Mouse (Mus musculus): ENCODE results near the gene Dcun1d1. TPM values are rescaled to one million over a fixed set of nuclear protein-coding genes. Genes with fewer than 3 reads are reported as not detected.

Dcun1d1 gene
- polyA plus RNA-seq, 1 experiment: 40.0 TPM

- Histone ChIP-seq H3K27me3 (ENCODE audit: control insufficient read depth, insufficient read depth, low read length) (no peaks in the 10 kb centered on the region), H3K4me3 (replicated peaks; ENCODE audit: insufficient read depth, low read depth, low read length) (no peak overlapping the region), H3K27ac (ENCODE audit: insufficient read depth, low read length) (no peak overlapping the region), H3K4me1 (ENCODE audit: control insufficient read depth, insufficient read depth, low read length) (no peaks in the 10 kb centered on the region)
- DNase-seq: no peak
- 89% methylated on average over 4 of the region's 4 CpGs for WGBS
- TF ChIP-seq POLR2A (IDR thresholded peaks at IDR 0.05; ENCODE audit: borderline replicate concordance, insufficient read depth, low read length) (no peak), CTCF (IDR thresholded peaks at IDR 0.05; ENCODE audit: borderline replicate concordance, insufficient read depth, low read depth, low read length) (no peak)
Measured at GRCm38 (mm10) chr3:35964928-35965327, 27.7 kb upstream of the Dcun1d1 start.

GRCm38 (mm10) chr3:35963921-35964320 is 26.7 kb upstream of the Dcun1d1 start:
- DNase-seq: no peak
- Histone ChIP-seq H3K4me1 (ENCODE audit: control insufficient read depth, insufficient read depth, low read length) (no peaks in the 10 kb centered on the region), H3K27me3 (ENCODE audit: control insufficient read depth, insufficient read depth, low read length) (no peaks in the 10 kb centered on the region), H3K4me3 (replicated peaks; ENCODE audit: insufficient read depth, low read depth, low read length) (no peak overlapping the region), H3K27ac (ENCODE audit: insufficient read depth, low read length) (no peak overlapping the region)
- no peak for TF ChIP-seq CTCF (IDR thresholded peaks at IDR 0.05; ENCODE audit: borderline replicate concordance, insufficient read depth, low read depth, low read length)
- no peak for TF ChIP-seq POLR2A (IDR thresholded peaks at IDR 0.05; ENCODE audit: borderline replicate concordance, insufficient read depth, low read length)
- 92% methylated on average over 5 of the region's 5 CpGs for WGBS

DNA sequence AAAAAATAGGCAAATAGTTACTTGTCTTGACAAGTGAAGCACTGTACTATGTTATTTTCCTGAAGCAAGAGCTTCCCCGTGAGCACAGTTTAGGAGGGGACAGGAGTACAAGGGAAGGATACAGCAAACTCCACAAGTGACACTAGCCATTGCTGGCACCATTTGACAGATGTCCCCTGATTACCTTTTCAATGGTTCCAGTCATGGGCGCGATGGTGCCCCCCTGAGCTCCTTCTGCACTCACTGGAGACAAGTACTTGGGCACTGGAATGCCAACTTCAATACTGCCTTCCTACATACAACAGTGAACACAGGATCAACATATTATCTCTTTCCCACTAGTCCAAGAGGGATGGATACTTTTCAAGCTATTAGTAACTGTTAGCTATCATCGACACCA is 26.2 kb upstream of the Dcun1d1 start:
- 92% methylated on average over 4 of the region's 4 CpGs for WGBS
- no peaks in the 10 kb centered on the region for H3K4me1 ChIP-seq (ENCODE audit: control insufficient read depth, insufficient read depth, low read length)
- no peak overlapping the region for H3K4me3 ChIP-seq (replicated peaks; ENCODE audit: insufficient read depth, low read depth, low read length)
- H3K27ac ChIP-seq (ENCODE audit: insufficient read depth, low read length): no peak overlapping the region
- TF ChIP-seq POLR2A (IDR thresholded peaks at IDR 0.05; ENCODE audit: borderline replicate concordance, insufficient read depth, low read length) (no peak), CTCF (IDR thresholded peaks at IDR 0.05; ENCODE audit: borderline replicate concordance, insufficient read depth, low read depth, low read length) (no peak)
- DNase-seq: no peak
- no peaks in the 10 kb centered on the region for H3K27me3 ChIP-seq (ENCODE audit: control insufficient read depth, insufficient read depth, low read length)

DNA sequence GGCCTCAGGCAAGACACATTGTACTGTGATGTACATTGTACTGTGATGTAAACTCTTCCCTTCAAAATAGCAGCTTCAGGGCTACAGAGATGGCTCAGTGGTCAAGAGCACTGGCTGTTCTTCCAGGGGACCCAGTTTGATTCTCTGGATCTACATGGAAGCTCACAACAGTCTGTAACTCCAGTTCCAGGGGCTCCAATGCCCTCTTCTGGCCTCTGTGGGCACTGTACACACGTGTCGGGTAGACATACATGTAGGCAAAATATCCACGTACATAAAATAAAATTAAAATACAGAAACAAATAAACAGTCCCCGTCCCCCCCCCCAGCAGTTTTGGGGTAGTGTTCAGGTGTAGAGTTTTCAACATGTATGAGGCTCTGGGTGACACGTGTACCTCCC is 25.7 kb upstream of the Dcun1d1 start:
- 91% methylated on average over 5 of the region's 5 CpGs for WGBS
- Histone ChIP-seq H3K27me3 (ENCODE audit: control insufficient read depth, insufficient read depth, low read length) (no peaks in the 10 kb centered on the region), H3K4me1 (ENCODE audit: control insufficient read depth, insufficient read depth, low read length) (no peaks in the 10 kb centered on the region), H3K4me3 (replicated peaks; ENCODE audit: insufficient read depth, low read depth, low read length) (no peak overlapping the region), H3K27ac (ENCODE audit: insufficient read depth, low read length) (no peak overlapping the region)
- no peak for DNase-seq
- TF ChIP-seq POLR2A (IDR thresholded peaks at IDR 0.05; ENCODE audit: borderline replicate concordance, insufficient read depth, low read length) (no peak), CTCF (IDR thresholded peaks at IDR 0.05; ENCODE audit: borderline replicate concordance, insufficient read depth, low read depth, low read length) (no peak; the same call in 1 of the 2 replicates)

GRCm38 (mm10) chr3:35957230-35957629 is 20.0 kb upstream of the Dcun1d1 start:
- H3K27ac ChIP-seq (ENCODE audit: insufficient read depth, low read length): no peak overlapping the region
- H3K27me3 ChIP-seq (ENCODE audit: control insufficient read depth, insufficient read depth, low read length): no peaks in the 10 kb centered on the region
- TF ChIP-seq CTCF (IDR thresholded peaks at IDR 0.05; ENCODE audit: borderline replicate concordance, insufficient read depth, low read depth, low read length): no peak
- no peak for TF ChIP-seq POLR2A (IDR thresholded peaks at IDR 0.05; ENCODE audit: borderline replicate concordance, insufficient read depth, low read length)
- WGBS: 98% methylated on average over 3 of the region's 3 CpGs
- H3K4me1 ChIP-seq (ENCODE audit: control insufficient read depth, insufficient read depth, low read length): no peaks in the 10 kb centered on the region
- no peak overlapping the region for H3K4me3 ChIP-seq (replicated peaks; ENCODE audit: insufficient read depth, low read depth, low read length)
- no peak for DNase-seq

GRCm38 (mm10) chr3:35954901-35955575 is 17.8 kb upstream of the Dcun1d1 start:
- H3K27me3 ChIP-seq (ENCODE audit: control insufficient read depth, insufficient read depth, low read length): no peaks in the 10 kb centered on the region
- H3K4me3 ChIP-seq (replicated peaks; ENCODE audit: insufficient read depth, low read depth, low read length): no peak overlapping the region
- WGBS: 87% methylated on average over 11 of the region's 11 CpGs
- TF ChIP-seq POLR2A (IDR thresholded peaks at IDR 0.05; ENCODE audit: borderline replicate concordance, insufficient read depth, low read length) (no peak), CTCF (IDR thresholded peaks at IDR 0.05; ENCODE audit: borderline replicate concordance, insufficient read depth, low read depth, low read length) (no peak)
- DNase-seq: peak in 1 of 2 experiments; percentile 3
- no peak overlapping the region for H3K27ac ChIP-seq (ENCODE audit: insufficient read depth, low read length)
- H3K4me1 ChIP-seq (ENCODE audit: control insufficient read depth, insufficient read depth, low read length): no peaks in the 10 kb centered on the region

- Histone ChIP-seq H3K4me1 (ENCODE audit: control insufficient read depth, insufficient read depth, low read length) (no peaks in the 10 kb centered on the region), H3K27ac (ENCODE audit: insufficient read depth, low read length) (no peak overlapping the region), H3K4me3 (replicated peaks; ENCODE audit: insufficient read depth, low read depth, low read length) (no peak overlapping the region), H3K27me3 (ENCODE audit: control insufficient read depth, insufficient read depth, low read length) (no peaks in the 10 kb centered on the region)
- DNase-seq: peak in 1 of 2 experiments; percentile 2
- WGBS: 93% methylated on average over 6 of the region's 6 CpGs
- no peak for TF ChIP-seq CTCF (IDR thresholded peaks at IDR 0.05; ENCODE audit: borderline replicate concordance, insufficient read depth, low read depth, low read length)
- TF ChIP-seq POLR2A (IDR thresholded peaks at IDR 0.05; ENCODE audit: borderline replicate concordance, insufficient read depth, low read length): no peak
Measured at GRCm38 (mm10) chr3:35953816-35954215, 16.6 kb upstream of the Dcun1d1 start.

GRCm38 (mm10) chr3:35953184-35953583 is 15.9 kb upstream of the Dcun1d1 start:
- no peaks in the 10 kb centered on the region for H3K27me3 ChIP-seq (ENCODE audit: control insufficient read depth, insufficient read depth, low read length)
- peak in 1 of 2 experiments; percentile 0 for DNase-seq
- H3K27ac ChIP-seq (ENCODE audit: insufficient read depth, low read length): no peak overlapping the region
- H3K4me1 ChIP-seq (ENCODE audit: control insufficient read depth, insufficient read depth, low read length): no peaks in the 10 kb centered on the region
- TF ChIP-seq POLR2A (IDR thresholded peaks at IDR 0.05; ENCODE audit: borderline replicate concordance, insufficient read depth, low read length) (no peak), CTCF (IDR thresholded peaks at IDR 0.05; ENCODE audit: borderline replicate concordance, insufficient read depth, low read depth, low read length) (no peak)
- no peak overlapping the region for H3K4me3 ChIP-seq (replicated peaks; ENCODE audit: insufficient read depth, low read depth, low read length)
- 70% methylated on average over 1 of the region's 1 CpGs for WGBS
